Mouse (Mus musculus) heart, adult 8-10 months (tissue): ENCODE results near the gene Itpripl2. TPM values are rescaled to one million over a fixed set of nuclear protein-coding genes. Genes with fewer than 3 reads are reported as not detected.
A peak's percentile ranks its signal among the peaks of the same experiment; 100 is the strongest.

ENCODE experiments used
- DNase-seq: peaks from one replicate; pipeline ENCODE4 v3.0.0; 2022; ENCODE audit warnings: low spot score
- total RNA-seq, 4 experiments: library from RNA; stranded (reverse); gene quantifications; 2 replicates each; pipeline ENCODE4 v1.2.4; 2022

The Itpripl2 gene
- total RNA-seq, 4 experiments from 2014 or later = 15.0 to 23.1 (median 19.3) TPM

GRCm38 (mm10) chr7:118443895-118444485 lies 47.8 kb downstream of the Itpripl2 start:
- no peak for DNase-seq

GRCm38 (mm10) chr7:118443371-118443770 lies 48.4 kb downstream of the Itpripl2 start:
- no peak for DNase-seq

GRCm38 (mm10) chr7:118441535-118441934 lies 50.2 kb downstream of the Itpripl2 start:
- DNase-seq = peak; percentile 50

GRCm38 (mm10) chr7:118437101-118437802 lies 54.5 kb downstream of the Itpripl2 start:
- DNase-seq = no peak

Other genes starting within 250 kb of the Itpripl2 start
- gene Smg1, start 248.3 kb downstream of the Itpripl2 start, total RNA-seq = 10 to 100 TPM; 28.8 to 35.6 (median 30.2) TPM
- gene Syt17, start 43.8 kb downstream of the Itpripl2 start, total RNA-seq = 1 to 10 TPM in 1 of 4 experiments, under 1 TPM in 3; 0.84 to 1.0 (median 0.96) TPM
- 100 to 1,000 TPM; 124 to 136 (median 130) TPM for gene Coq7, start 41.4 kb upstream of the Itpripl2 start, total RNA-seq
- 1 to 10 TPM; 5.3 to 8.3 (median 7.6) TPM for gene Tmc7, start 92.8 kb upstream of the Itpripl2 start, total RNA-seq
- under 1 TPM; 0.16 to 0.37 (median 0.22) TPM for gene Tmc5, start 105.3 kb upstream of the Itpripl2 start, total RNA-seq
- 10 to 100 TPM; 26.4 to 33.6 (median 31.1) TPM for gene Gde1, start 213.8 kb upstream of the Itpripl2 start, total RNA-seq
- gene Ccp110, start 220.6 kb upstream of the Itpripl2 start, total RNA-seq = 1 to 10 TPM; 1.2 to 1.9 (median 1.7) TPM
- 10 to 100 TPM; 22.0 to 27.0 (median 26.2) TPM for gene Vps35l, start 248.3 kb upstream of the Itpripl2 start, total RNA-seq